Mouse (Mus musculus) right cerebral cortex, postnatal 25 days (tissue): ENCODE data around the gene Rapgef4.

Source experiments
- DNase-seq: peaks from one replicate; pipeline ENCODE4 v3.0.0; 2022

Gene Rapgef4

GRCm38 (mm10) chr2:72156484-72156883 lies 175.4 kb downstream of the Rapgef4 start:
- DNase-seq = no peak

- DNase-seq = no peak
Observed at GRCm38 (mm10) chr2:72157561-72157960, 176.5 kb downstream of the Rapgef4 start.

- DNase-seq = no peak
Observed at GRCm38 (mm10) chr2:72158045-72158444, 177.0 kb downstream of the Rapgef4 start.

- DNase-seq = no peak
Observed at GRCm38 (mm10) chr2:72158691-72159225, 177.7 kb downstream of the Rapgef4 start.

GRCm38 (mm10) chr2:72159281-72159680 lies 178.2 kb downstream of the Rapgef4 start:
- no peak for DNase-seq

- DNase-seq = no peak
Observed at GRCm38 (mm10) chr2:72165136-72165854, 184.3 kb downstream of the Rapgef4 start.

- DNase-seq = no peak
Observed at GRCm38 (mm10) chr2:72169451-72170100, 188.5 kb downstream of the Rapgef4 start.

GRCm38 (mm10) chr2:72170546-72170945 lies 189.5 kb downstream of the Rapgef4 start:
- no peak for DNase-seq

GRCm38 (mm10) chr2:72171204-72171603 lies 190.2 kb downstream of the Rapgef4 start:
- DNase-seq = no peak

- no peak for DNase-seq
Observed at GRCm38 (mm10) chr2:72173010-72173409, 192.0 kb downstream of the Rapgef4 start.

GRCm38 (mm10) chr2:72173844-72174243 lies 192.8 kb downstream of the Rapgef4 start:
- no peak for DNase-seq

- DNase-seq = no peak
Observed at GRCm38 (mm10) chr2:72175536-72175935, 194.5 kb downstream of the Rapgef4 start.

- no peak for DNase-seq
Observed at GRCm38 (mm10) chr2:72175971-72176370, 194.9 kb downstream of the Rapgef4 start.

- DNase-seq = no peak
Observed at GRCm38 (mm10) chr2:72177214-72178023, 196.4 kb downstream of the Rapgef4 start.

- no peak for DNase-seq
Observed at GRCm38 (mm10) chr2:72178025-72178424, 197.0 kb downstream of the Rapgef4 start.

- no peak for DNase-seq
Observed at GRCm38 (mm10) chr2:72178515-72178914, 197.5 kb downstream of the Rapgef4 start.

- no peak for DNase-seq
Observed at GRCm38 (mm10) chr2:72179600-72180301, 198.7 kb downstream of the Rapgef4 start.

GRCm38 (mm10) chr2:72181443-72181842 lies 200.4 kb downstream of the Rapgef4 start:
- DNase-seq = no peak

GRCm38 (mm10) chr2:72183751-72184150 lies 202.7 kb downstream of the Rapgef4 start:
- DNase-seq = no peak

GRCm38 (mm10) chr2:72196190-72196965 lies 215.3 kb downstream of the Rapgef4 start:
- DNase-seq = no peak

GRCm38 (mm10) chr2:72197026-72197425 lies 216.0 kb downstream of the Rapgef4 start:
- no peak for DNase-seq

GRCm38 (mm10) chr2:72199451-72199850 lies 218.4 kb downstream of the Rapgef4 start:
- no peak for DNase-seq
